Mouse (Mus musculus): ENCODE results near the gene Unc119b.
"Not testable (repeated sequence)": the region's sequence is repeated elsewhere in the genome, so short reads cannot be mapped to it uniquely, and the experiment has no call there.

The Unc119b gene

DNA sequence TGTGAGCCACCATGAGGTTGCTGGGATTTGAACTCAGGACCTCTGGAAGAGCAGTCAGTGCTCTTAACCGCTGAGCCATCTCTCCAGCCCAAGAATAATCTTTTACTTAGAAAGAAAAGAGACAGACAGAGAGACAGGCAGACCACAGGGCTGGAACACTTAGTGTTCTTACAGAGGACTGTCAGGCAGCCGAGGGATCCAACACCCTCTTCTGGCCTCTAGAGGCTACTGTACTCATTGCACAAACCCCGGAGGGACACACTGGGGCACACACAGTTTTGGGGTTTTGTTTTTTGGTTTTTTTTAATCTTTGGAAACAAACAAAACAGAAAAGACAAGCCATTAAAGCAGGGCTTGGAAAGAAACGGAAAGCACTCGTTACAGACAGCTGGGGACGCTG is 5.4 kb downstream of the Unc119b start:
- no peak for DNase-seq

DNA sequence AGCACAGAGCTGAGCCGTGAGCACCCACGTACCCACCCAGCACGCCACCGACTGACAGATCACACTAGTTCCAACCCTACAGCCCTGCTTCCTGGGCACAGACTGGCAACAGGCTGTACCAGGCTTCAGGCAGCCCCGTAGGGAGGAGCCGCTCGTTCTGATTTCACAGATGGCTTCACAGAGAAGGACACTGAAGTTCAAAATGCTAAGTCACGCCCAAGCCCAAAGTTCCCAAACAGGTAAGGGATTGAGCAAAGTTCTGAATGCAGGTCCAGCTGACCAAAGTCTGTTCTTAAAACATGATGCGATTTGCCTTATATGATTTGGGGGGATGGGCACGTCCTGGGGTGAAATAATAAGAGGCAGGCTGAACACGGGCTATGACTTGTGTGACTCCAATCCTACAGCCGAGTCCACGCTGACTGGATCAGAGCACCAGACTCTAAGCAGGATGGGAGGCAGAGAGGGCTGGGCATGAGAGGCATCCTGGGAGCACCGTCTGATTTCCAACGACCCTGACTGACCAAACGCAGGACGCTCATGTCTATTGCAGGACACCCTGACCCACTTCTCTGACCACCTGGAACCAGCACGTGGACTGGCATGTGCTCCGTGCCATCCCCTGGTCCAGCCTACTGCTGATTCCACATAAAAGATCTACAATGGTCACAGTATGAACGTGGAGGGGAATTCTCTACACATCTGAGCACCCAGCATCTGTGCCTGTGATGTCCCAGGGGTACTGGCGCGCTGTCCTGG is 7.2 kb downstream of the Unc119b start:
- no peak for DNase-seq

DNA sequence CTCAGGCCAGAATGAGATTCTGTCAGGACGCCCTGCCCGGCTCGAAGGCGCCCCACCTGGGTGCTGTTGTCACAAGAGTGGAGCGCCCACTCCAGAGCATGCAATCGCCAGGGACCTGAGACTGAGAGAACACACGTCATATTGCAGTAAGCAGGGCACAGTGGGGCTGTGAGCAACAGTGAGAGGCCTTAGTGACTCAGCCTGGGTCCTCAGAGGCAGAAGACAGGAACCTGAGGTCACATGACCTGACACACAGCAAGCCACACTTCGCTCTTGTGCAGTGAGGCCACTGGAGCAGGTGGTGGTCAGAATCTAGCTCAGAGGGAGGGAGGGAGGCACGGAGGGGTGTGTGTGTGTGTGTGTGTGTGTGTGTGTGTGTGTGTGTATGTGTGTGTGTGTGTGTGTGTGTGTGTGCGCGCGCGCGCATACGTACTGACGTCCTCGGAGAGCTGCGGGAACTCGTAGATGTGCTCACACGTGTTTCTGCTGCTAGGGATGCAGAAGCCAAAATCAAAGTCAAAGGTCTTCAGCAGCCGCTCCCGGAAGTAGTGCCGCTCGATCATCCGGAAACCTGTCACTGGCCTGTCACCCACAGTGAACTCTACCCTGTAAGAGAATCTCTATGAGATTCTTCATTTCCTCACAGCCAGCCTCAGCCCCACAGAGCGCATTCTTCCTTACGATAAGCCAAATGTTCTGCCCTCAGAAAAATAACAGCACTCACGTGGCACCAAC is 8.0 kb downstream of the Unc119b start:
- DNase-seq, result no peak

DNA sequence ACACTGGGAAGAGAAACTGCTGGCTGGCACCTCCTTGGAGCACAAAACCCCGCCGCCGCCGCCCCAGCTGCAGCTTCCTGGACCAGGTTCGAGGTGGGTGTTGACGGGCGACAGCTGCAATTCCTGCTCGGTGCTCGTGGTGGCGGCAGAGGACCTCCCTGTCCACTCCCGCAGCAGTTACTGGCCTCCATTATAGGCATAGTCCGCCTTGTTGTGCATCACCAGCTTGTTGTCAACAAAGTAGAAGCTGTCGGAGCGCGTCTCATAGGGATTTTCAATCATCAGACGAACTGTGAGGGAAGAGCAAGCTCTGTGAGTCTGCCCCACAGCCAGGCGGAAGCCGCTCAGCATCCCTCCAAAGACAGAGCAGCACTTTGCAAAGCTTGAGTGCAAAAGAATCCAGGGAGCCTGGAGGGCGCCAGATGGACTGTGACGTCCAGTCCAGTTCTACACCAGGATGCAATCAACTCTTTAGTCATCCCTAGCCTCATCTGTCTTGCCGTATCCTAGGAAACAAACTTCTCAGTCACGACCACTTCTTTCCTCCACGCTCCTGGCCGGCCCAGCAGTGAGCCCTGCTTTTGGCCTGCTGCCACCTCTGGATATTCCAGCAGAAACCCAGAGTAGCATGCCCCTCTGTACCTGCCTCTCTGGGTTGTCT is 9.4 kb downstream of the Unc119b start:
- peak; percentile 73 to 85 for DNase-seq

DNA sequence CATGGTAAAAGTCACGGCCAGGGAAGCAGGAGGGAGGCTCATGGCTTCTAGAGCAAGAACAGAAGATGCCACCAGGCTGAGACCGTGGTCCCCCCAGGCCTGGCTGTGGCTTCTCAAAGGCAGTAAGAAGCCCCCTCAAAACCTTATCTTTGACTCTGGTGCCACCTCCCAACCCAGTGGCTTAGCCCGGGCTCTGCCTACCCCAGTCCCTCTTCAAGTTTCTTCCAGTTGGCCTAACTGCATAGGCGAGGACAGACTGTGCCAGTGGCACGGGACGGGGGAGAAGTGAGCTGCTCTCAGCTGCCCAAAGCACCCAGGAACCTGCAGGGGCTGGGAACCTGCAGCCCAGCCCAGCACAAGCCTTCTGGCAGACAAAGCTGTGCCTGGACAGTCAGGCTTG is 10.1 kb downstream of the Unc119b start:
- DNase-seq, result no peak

DNA sequence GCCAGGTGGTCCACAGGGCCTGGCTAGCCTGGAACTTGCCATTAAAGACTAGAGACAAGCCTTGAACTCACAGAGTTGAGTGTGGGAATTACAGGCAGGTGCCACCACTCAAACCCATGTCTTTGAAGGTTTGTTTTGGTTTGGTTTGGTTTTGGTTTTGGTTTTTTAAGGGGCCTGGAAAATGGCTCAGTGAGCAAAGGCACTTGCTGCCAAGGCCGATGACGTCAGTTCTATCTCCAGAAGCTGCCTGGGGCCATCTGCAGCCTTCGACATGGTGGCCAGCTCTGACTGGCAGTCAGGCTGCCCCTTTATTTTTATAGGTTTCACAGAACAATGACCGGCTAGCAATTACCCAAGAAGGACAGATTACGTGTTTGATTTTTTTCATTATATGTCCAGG is 13.8 kb downstream of the Unc119b start:
- no peak for DNase-seq

DNA sequence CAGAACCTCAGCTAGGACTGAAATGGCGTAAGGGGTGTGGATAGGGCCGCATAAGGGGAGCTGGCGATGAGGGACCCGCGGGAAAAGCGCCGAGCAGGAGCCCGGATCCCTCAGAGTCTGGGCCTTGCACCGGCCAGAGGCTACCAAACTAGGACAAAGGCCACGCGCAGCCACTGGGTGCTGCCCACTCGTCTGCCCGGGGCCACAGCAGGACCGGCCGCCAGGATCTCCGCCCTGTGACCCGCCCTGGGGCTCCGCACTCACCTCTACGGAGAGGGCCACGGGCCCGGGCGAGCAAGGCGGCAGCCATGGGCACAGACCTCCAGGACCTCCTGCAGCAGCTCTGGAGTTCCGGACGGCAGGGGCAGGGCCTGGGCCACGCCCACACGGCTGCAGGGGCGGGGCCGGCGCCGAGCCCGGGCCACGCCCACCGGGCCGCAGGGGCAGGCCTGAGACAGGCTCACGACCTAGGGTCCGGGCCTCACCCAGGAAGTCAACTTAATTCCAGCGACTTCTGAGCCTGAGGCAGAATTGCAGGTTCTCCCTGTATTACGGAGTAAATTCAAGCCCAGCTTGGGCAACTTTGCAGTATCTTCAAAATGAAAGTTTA is 15.7 kb downstream of the Unc119b start, which contains the start of gene Acads:
Acads (minus strand) TSS at position 386 of the 610 bp plus-strand sequence.
- DNase-seq, result peak; percentile 85 to 92

DNA sequence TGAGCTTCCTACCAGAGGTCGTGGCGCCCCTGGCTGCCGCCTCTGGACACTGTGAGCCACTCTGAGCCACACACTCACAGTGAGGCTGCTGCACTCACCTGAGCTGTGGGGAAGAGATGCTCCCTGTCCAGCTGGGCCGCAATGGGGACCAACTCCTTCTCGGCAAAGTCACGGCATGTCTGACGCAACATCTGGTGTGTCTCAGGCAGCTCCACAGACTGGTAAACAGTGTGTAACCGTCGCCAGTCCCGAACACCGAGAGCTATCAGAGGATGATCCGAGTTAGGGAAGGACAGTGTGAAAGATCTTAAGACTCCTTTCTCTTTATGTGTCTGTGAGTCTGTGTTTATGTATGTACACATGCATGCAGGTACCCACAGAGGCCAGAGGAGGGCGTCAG is 17.3 kb downstream of the Unc119b start:
- no peak for DNase-seq

DNA sequence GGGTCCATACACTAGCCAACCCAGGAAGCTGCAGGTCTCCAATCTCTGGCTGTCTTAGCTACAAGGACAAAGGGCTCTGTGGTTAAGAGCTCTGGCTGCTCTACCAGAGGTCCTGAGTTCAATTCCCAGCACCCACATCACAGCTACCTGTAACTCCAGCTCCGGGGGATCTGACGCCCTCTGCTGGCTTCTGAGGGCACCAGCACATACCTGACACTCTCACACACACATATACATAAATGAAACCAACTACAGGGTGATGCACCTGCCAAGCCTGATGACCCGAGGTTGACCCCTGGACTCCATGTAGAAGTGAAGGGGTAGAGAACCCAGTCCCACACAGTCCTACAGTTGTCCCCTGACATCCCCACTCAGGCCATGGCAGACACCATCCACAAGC is 18.3 kb downstream of the Unc119b start:
- DNase-seq, result no peak

DNA sequence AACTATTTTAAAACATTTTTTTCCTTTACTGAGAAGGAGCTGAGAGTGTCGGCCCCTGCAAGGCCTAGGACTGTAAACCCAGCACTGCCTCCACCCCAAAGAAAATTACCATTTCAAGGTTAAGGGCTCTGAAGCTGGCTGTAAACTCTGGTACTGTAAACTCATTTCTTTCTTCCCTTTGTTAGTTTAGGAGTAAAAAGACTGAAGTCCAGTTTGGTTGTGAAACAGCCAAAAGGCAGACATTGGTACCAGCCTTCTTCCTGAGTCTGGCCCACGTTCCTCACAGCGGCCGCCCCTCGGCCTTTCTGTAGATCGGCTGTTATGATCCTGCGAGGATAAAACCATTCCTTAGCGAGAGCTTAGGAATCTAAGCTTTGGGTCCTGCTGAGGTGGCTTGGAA is 20.3 kb downstream of the Unc119b start:
- DNase-seq, result no peak

DNA sequence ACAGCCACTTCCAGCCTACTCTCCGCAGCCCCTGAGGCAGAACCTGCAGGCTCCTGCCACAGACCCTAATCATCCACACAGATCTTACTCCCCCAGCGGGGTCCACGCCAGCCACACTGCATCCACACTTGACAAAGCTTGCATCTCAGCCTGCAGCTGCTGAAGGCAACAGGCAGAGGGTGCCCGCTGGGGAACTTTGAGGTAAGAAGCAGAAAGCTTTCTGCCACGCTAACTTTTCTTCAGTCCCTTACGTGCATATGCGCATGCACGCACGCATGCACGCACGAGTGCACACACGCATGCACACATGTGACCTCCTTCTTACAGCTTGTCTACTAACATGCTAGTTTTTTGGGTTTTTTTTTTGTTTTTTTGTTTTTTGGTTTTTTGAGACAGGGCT is 21.5 kb downstream of the Unc119b start:
- no peak for DNase-seq

DNA sequence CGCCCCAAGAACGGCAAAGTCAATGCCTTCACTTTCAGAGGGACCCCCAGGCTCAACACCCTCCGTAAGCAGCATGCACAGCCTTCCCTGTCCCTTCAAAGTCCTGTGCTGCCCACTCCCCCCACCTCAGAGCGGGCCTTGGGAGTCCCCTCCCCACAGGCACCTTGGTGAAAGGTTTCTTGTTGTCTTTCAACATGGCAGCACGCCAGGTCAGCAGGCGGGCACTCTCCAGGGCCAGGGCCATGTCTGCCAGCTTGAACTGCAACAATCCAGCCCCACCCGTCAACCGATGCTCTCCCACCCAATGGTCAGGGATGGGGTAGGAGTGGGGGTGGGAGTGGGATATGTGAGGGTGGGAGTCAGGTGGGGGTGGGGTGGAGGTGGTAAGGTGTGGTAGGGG is 23.6 kb downstream of the Unc119b start:
- DNase-seq, result no peak

DNA sequence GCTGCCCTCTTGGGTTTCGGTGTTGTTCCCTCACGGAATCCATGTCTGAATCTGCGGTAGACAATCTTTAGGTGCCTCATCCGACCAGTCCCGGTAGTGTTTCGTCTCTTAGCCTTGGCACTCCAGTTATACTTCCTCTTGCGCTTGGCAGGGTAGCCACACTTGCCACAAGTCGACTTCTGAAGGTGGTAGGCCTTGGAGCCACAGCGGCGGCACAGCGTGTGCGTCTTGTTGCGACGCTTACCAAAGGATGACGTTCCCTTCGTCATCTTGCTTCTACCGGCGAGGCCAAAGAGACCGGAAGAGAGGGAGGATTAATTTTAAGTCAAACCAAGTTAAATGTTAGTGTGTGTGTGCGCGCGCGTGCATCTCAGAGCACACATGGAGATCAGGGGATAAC is 31.5 kb downstream of the Unc119b start:
- not testable (repeated sequence) for DNase-seq

DNA sequence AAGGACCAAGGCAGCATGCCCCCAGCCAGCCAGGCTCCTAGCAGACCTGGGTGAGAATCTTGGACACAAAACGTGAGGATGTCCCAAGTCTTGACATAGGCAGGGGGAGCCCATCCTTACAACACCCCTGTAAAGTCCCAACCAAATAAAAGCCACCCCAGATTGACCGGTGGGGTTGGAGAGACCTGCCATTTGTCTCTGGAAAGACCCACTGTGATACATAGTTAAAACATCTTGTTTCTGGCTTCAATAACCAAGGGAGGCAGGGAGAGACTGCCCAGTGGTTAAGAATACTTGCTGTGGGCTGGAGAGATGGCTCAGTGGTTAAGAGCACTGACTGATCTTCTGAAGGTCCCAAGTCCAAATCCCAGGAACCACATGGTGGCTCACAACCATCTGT is 32.5 kb downstream of the Unc119b start:
- DNase-seq, result no peak

DNA sequence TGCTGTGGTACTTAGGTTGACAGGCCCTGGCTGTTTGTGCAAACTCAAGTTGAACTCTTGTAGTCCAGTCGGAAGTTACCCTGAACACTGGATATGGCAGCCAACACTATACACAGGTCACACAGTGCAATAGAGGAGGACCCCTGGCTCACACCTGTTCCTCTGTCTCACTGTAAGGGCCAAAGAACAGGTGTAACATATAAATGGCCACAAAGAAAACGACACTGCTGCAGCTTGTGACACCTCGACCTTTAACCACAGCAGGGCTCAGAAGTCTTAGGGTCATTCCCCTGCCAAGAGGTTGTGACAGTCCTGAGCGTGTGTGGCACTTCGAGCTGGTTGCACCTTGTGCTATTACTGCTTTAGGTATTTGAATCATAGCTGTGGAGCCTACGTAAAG is 34.3 kb downstream of the Unc119b start:
- no peak for DNase-seq

DNA sequence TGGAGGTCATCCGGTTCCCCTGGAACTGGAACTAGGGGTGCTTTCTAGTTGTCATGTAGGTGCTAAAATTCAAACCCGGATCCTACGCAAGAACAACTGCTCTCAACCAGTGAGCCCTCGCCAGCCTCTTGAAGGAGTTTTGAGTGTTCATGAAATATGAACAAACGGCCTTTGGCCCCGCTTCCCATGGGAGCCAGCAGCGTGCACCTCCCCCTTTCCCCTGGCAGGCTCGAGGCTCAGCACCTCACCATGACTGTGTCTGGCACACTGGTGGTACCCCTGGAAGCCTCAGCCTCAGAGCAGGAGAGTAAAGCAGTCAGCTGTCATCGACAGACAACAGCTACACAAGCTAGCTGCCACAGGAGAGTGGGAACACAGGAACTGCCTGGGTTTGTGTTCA is 34.8 kb downstream of the Unc119b start:
- no peak for DNase-seq

DNA sequence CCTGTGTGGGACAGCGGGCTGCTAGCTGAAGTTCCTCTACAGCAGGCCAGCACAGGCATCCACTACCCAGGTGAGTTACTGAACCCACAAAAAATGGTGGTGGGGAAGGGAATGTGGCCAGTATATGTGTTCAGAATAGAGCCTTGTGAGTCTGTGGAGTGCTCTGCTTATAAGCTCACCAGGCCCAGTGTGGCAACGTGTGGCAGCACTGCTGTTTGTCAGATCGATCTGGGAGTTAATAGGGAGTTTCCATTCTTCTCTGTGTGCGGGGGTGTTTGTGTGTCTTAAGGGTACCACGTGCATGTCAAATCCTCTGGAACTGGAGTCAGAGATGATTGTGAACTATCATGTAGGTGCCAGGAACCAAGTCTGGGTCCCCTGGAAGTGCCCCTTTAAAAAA is 35.2 kb downstream of the Unc119b start:
- no peak for DNase-seq

DNA sequence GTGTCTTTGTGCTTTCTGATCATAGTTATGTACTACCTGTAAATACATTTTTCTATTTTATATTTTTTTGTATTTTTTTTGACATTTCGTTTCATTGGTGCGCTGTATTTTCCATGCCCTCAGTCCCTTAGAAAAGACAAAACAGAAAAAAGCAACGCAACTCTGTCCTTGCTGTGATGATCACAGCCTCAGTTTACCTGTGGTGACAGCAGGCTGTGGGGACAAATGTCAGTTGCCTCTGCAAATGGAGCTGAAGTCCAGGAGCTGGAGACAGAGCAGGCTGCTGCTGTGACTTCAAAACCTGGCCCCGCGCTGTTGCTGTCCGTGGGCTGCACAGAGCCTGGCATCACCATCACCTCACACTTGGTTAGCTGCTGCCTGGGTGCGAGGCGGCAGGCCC is 36.6 kb downstream of the Unc119b start, which contains the start of gene Gm10401:
Gm10401 (minus strand) TSS at position 101 of the 400 bp plus-strand sequence.
- DNase-seq, result no peak

DNA sequence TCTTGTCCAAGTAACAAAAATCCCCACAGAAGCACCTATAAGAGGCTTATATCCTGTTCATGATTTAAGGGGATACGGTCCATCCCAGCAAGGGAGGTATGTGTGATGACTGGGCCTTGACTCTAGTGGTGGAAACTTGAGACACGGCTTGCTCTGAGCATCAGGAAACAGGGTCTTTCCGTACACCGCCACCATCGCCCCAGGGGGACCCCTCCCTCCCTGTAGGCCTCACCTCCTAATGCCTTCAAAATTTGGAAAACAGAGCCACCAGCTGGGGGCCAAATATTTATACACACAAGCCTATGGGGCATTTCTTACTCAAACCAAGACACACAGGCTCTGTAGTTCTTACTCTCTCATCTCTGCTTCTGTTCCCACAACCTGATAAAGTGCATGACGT is 43.0 kb downstream of the Unc119b start:
- no peak for DNase-seq

DNA sequence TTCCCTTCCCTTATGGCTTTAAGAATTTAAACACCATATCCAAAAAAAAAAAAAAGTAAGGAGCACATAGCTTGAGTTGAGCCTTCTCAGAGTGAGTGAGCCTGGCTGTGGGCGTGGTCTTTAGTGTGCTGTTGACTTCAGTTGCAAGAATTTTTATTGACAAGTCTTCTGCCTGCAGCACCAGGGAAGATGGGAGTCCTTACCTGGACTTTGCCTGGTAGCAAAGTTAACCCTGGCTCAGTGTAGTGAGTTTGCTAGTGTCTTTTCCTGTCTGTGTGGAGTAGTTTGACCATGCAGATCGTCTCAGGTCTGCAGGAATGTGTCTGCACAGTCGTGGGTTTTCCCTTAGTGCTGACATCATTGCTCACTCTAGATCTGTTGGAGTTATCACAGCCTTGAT is 43.8 kb downstream of the Unc119b start:
- DNase-seq, result no peak

DNA sequence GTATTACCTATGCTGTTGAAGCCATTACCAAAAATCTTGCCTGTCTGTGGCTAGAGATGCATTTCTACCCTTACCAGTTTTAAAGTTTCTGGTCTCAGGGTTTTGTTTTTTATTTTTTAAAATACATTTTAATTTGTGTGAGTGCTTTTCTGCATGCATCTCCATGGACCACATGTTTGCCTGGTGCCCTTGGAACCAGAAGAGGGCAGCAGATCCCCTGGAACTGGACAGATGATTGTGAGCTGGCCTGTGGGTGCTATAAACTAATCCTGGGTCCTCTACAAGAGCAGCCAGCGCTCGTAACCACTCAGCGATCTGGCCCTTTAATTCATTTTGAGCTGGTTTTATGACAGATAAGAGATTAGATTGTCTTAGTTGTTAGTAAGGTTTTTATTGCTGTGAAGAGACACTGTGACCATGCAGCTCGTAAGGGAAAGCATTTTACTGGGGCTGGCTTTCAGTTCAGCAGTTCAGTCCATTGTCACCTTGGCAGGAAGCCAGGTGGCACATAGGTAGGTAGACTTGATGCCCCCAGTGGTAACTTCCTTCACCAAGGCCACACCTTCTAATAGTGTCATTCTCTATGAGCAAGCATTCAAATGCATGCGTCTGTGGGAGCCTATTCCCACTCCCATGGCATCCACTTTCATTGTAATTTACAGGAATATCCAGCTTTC is 45.0 kb downstream of the Unc119b start:
- no peak for DNase-seq

DNA sequence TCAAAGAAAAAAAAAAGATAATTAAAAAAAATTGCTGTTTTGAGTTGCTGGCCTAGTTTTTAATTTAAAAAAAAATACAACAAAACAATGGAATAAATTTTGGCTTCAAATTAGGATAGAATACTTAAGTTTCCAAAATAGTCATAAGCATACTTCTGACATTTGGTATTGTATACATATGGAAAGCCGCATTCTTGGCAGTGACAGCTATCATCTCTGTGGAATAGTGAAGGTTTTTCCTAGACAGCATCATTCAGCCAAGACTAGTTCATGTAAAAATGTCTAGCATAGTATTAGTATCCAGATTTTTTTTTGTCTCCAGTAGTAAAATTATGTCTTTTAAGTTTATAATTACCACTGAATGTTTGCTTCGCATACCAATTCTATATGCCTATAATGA is 49.1 kb downstream of the Unc119b start:
- DNase-seq, result no peak

DNA sequence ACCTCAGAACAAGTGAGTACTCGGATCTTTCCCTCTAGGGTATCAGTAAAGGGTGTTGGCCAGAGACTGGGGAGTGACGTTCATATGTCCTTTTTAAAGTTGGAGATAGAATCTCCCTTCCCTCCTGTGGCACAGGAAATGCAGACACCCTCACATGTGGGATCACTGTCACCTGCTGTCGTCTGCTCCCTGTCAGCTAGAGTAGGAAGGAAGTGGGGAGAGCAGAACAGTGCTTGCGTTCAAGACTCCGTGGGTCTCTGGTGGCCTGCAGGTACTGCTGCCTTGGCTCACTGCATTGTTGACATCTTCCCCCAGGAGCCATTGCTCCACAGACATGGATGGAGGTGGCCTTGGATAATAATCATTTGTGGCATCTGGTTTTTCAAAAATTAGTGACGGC is 51.3 kb downstream of the Unc119b start:
- DNase-seq, result no peak

Data from spleen, adult 18-20 months (tissue).